Mouse (Mus musculus) hindbrain, embryonic 10.5 days (tissue): ENCODE measurements around the gene Pde1a. TPM values are rescaled to one million over a fixed set of nuclear protein-coding genes. Genes with fewer than 3 reads are reported as not detected.
"Not testable (repeated sequence)": the region's sequence is repeated elsewhere in the genome, so short reads cannot be mapped to it uniquely, and the experiment has no call there.

ENCODE experiments used
- DNase-seq: peaks from one replicate; pipeline ENCODE4 v3.0.0-alpha.2; 2017; ENCODE audit warnings: low spot score
- H3K27ac ChIP-seq: fragments of 300-500 bp; sonication (generic); 2 replicates; pipeline ENCODE4 v1.5.1; 2016; ENCODE audit warnings: mild to moderate bottlenecking, moderate library complexity
- H3K27me3 ChIP-seq: fragments of 300-500 bp; sonication (generic); 2 replicates; pipeline ENCODE4 v1.6.1; 2016; ENCODE audit warnings: mild to moderate bottlenecking; ENCODE audit not compliant: poor library complexity, insufficient read depth, severe bottlenecking
- H3K36me3 ChIP-seq: fragments of 300-500 bp; sonication (generic); 2 replicates; pipeline ENCODE4 v1.6.1; 2016; ENCODE audit warnings: mild to moderate bottlenecking, moderate library complexity
- H3K4me1 ChIP-seq: fragments of 300-500 bp; sonication (generic); replicated peaks from 2 replicates; pipeline ENCODE4 v1.6.1; 2016; ENCODE audit warnings: mild to moderate bottlenecking
- H3K4me3 ChIP-seq: fragments of 300-500 bp; sonication (generic); 2 replicates; pipeline ENCODE4 v1.5.1; 2016; ENCODE audit warnings: mild to moderate bottlenecking, moderate library complexity
- H3K9me3 ChIP-seq: fragments of 300-500 bp; sonication (generic); 2 replicates; pipeline ENCODE4 v1.6.1; 2016; ENCODE audit warnings: mild to moderate bottlenecking, moderate library complexity
- WGBS: fragments of 180-500 bp; shearing (Covaris S2); methylation state at CpG from one replicate; pipeline ENCODE4 v1.1.7; 2016; 5-methylcytosine and 5-hydroxymethylcytosine counted together
- polyA plus RNA-seq: library from polyadenylated mRNA; unstranded; fragments of >200 nt; fragmentation: Nextera tagmentation; extraction: Ambion mirVana; gene quantifications from 2 replicates; pipeline ENCODE4 v1.2.1, GENCODE M21; 2016

Gene Pde1a
- polyA plus RNA-seq, 1 experiment from 2014 or later = 0.55 TPM

GRCm38 (mm10) chr2:79901841-79902510, 227.3 kb downstream of the Pde1a start:
- WGBS = 87% methylated on average over 2 of the region's 2 CpGs
- Histone ChIP-seq H3K4me3 (no peak overlapping the region), H3K36me3 (no peaks in the 10 kb centered on the region), H3K27ac (no peak overlapping the region), H3K9me3 (no peaks in the 10 kb centered on the region), H3K4me1 (no peaks in the 10 kb centered on the region), H3K27me3 (no peaks in the 10 kb centered on the region)
- DNase-seq = no peak

GRCm38 (mm10) chr2:79898522-79898921, 230.7 kb downstream of the Pde1a start:
- no peaks in the 10 kb centered on the region for H3K36me3 ChIP-seq
- H3K4me1 ChIP-seq = no peaks in the 10 kb centered on the region
- no peaks in the 10 kb centered on the region for H3K27me3 ChIP-seq
- no peak for DNase-seq
- 79% methylated on average over 3 of the region's 3 CpGs for WGBS
- H3K27ac ChIP-seq = no peak overlapping the region
- no peaks in the 10 kb centered on the region for H3K9me3 ChIP-seq
- H3K4me3 ChIP-seq = no peak overlapping the region

GRCm38 (mm10) chr2:79892829-79893228, 236.4 kb downstream of the Pde1a start:
- H3K4me3 ChIP-seq = no peak overlapping the region
- 92% methylated on average over 1 of the region's 1 CpGs for WGBS
- H3K27ac ChIP-seq = no peak overlapping the region
- H3K27me3 ChIP-seq = no peaks in the 10 kb centered on the region
- no peaks in the 10 kb centered on the region for H3K36me3 ChIP-seq
- H3K4me1 ChIP-seq = no peaks in the 10 kb centered on the region
- DNase-seq = no peak
- no peaks in the 10 kb centered on the region for H3K9me3 ChIP-seq

GRCm38 (mm10) chr2:79891760-79892570, 237.3 kb downstream of the Pde1a start:
- WGBS = 84% methylated on average over 5 of the region's 5 CpGs
- no peaks in the 10 kb centered on the region for H3K27me3 ChIP-seq
- no peaks in the 10 kb centered on the region for H3K4me1 ChIP-seq
- no peaks in the 10 kb centered on the region for H3K9me3 ChIP-seq
- no peak for DNase-seq
- no peak overlapping the region for H3K4me3 ChIP-seq
- no peaks in the 10 kb centered on the region for H3K36me3 ChIP-seq
- H3K27ac ChIP-seq = no peak overlapping the region

- no peak for DNase-seq
- Histone ChIP-seq H3K27ac (no peak overlapping the region), H3K4me3 (no peak overlapping the region), H3K9me3 (no peaks in the 10 kb centered on the region), H3K27me3 (no peaks in the 10 kb centered on the region), H3K4me1 (no peaks in the 10 kb centered on the region), H3K36me3 (no peaks in the 10 kb centered on the region)
- 87% methylated on average over 8 of the region's 8 CpGs for WGBS
These were observed 238.5 kb downstream of the Pde1a start for GRCm38 (mm10) chr2:79890726-79891125.

- 85% methylated on average over 6 of the region's 6 CpGs for WGBS
- H3K4me3 ChIP-seq = no peak overlapping the region
- DNase-seq = no peak
- no peak overlapping the region for H3K27ac ChIP-seq
- no peaks in the 10 kb centered on the region for H3K36me3 ChIP-seq
- no peaks in the 10 kb centered on the region for H3K9me3 ChIP-seq
- H3K27me3 ChIP-seq = no peaks in the 10 kb centered on the region
- no peaks in the 10 kb centered on the region for H3K4me1 ChIP-seq
These were observed 245.5 kb downstream of the Pde1a start for GRCm38 (mm10) chr2:79883631-79884350.

DNA sequence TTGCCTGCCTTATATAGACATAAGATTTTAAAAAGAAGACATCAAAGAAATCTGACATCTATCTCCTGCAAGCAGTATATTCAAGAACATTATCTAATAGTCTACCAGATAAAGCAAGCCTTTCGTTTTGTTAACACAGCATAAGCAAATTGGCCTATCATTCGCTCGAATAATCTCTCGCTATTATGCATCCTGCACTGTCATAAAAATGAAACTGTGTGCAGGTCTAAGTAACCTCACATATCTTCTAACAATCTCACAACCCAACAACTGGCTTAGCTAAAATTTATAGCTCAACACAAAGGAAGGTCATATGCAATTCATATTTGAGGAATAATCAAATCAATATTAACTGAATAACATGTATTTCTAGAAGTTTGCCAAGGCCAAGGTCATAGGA, 246.0 kb downstream of the Pde1a start:
- Histone ChIP-seq H3K4me1 (no peaks in the 10 kb centered on the region), H3K27me3 (no peaks in the 10 kb centered on the region), H3K27ac (no peak overlapping the region), H3K9me3 (no peaks in the 10 kb centered on the region), H3K36me3 (no peaks in the 10 kb centered on the region), H3K4me3 (no peak overlapping the region)
- WGBS = 96% methylated on average over 4 of the region's 4 CpGs
- DNase-seq = no peak

DNA sequence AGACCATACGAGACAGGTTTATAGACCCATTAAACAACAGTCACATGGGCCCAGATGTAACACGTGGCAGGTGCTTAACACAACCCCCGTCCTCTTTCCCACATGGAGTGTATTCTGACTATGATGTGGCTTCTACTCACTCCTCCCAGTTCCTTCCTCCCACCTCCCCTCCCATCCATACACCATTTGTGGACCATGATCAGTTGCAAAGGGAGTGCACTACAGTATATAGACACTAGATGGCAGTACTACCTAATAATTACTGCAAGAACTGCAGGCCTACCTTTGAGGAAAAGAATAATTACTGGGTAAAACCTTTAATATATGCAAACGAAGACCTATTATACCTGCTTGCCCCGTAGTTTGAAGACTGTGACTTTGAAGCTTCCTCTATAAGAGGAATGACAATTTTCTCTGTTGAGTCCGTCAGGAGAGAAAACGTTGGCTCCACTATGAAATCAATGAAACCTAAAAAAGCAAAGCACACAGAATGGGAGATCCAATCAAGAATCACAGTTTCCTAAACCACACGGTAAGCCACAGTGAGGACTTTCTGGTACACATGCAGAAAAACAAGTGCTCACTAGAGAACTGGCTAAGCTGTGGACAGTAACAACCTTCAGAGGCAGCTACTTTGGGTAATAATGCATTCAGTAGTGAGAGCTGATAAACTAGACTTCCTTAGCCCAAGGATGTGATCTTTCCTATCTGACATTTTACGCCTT, 263.8 kb downstream of the Pde1a start:
- no peaks in the 10 kb centered on the region for H3K27me3 ChIP-seq
- H3K4me1 ChIP-seq = no peaks in the 10 kb centered on the region
- 47% methylated on average over 9 of the region's 9 CpGs for WGBS
- H3K36me3 ChIP-seq = no peaks in the 10 kb centered on the region
- DNase-seq = peak; percentile 7
- H3K9me3 ChIP-seq = no peaks in the 10 kb centered on the region
- H3K4me3 ChIP-seq = no peak overlapping the region
- no peak overlapping the region for H3K27ac ChIP-seq

DNA sequence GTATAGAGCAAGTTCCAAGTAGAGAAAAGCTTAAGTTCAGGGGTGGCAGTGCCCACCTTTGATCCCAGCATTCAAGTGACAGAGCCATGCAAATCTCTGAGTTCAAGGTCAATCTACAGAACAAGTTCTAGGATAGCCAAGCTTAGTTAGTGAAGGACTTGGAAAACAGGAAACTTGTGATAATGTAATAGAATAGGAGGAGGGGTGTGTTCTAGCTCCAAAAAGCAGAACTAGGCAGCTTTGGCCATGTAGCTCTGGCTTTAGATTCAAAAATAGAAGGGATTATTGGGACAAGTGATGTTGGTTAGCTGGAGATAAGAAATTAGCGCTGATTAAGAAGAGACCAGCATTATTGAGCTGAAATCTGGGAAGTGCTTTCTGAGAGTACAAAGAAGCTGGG, 272.4 kb downstream of the Pde1a start:
- H3K27me3 ChIP-seq = no peaks in the 10 kb centered on the region
- H3K36me3 ChIP-seq = no peaks in the 10 kb centered on the region
- no peak overlapping the region for H3K27ac ChIP-seq
- 92% methylated on average over 1 of the region's 1 CpGs for WGBS
- H3K9me3 ChIP-seq = no peaks in the 10 kb centered on the region
- H3K4me1 ChIP-seq = no peaks in the 10 kb centered on the region; the same call in 1 of the 2 replicates
- H3K4me3 ChIP-seq = no peak overlapping the region
- DNase-seq = no peak

DNA sequence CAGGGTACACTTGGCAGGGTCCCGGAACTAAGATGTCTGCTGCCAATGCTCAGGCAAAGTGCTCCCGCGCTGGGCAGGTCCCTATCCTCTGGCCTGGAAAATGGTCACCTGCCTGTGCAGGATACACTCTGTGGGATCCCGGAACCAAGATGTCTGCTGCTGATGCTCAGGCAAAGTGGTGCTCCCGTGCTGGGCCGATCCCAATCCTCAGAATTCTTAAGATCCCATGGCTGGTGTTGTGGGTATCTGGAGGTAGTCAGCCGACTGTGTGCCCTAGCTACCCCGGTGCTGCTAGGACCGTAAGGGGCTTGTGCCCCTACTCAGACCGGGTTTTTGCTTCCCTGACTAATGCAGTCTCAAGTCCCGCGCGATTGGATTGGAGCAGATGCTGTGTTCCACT, 281.9 kb downstream of the Pde1a start:
- DNase-seq, H3K36me3 ChIP-seq, H3K4me1 ChIP-seq, H3K9me3 ChIP-seq, H3K4me3 ChIP-seq, H3K27me3 ChIP-seq, H3K27ac ChIP-seq: not testable (repeated sequence)
- 89% methylated on average over 13 of the region's 13 CpGs for WGBS

DNA sequence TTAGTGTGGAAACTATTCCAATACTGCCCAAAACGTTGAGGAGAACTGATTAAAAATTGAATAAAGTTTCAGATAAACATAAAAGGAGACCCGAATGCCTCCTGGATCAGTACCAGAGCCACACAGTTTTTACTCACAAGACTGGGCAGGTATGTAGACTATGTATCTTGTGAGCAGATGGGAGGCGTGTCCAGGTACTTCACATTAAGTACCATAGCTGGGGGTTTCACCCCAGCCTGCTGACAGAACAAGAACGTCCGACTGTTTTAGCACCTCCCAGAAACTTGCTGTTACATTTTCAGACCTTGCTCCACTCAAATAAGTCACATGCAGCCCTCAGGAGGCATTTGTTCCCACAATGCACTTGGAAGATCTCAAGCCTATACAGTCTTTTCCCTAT, 289.7 kb downstream of the Pde1a start:
- 85% methylated on average over 5 of the region's 5 CpGs for WGBS
- H3K4me3 ChIP-seq = no peak overlapping the region
- no peak overlapping the region for H3K27ac ChIP-seq
- H3K36me3 ChIP-seq = no peaks in the 10 kb centered on the region
- H3K4me1 ChIP-seq = no peaks in the 10 kb centered on the region
- DNase-seq = no peak
- H3K9me3 ChIP-seq = no peaks in the 10 kb centered on the region
- no peaks in the 10 kb centered on the region for H3K27me3 ChIP-seq

- Histone ChIP-seq H3K27me3 (no peaks in the 10 kb centered on the region), H3K4me1 (no peaks in the 10 kb centered on the region), H3K4me3 (no peak overlapping the region), H3K36me3 (no peaks in the 10 kb centered on the region), H3K9me3 (no peaks in the 10 kb centered on the region), H3K27ac (no peak overlapping the region)
- DNase-seq = no peak
- 85% methylated on average over 6 of the region's 6 CpGs for WGBS
These were observed 290.2 kb downstream of the Pde1a start for GRCm38 (mm10) chr2:79839090-79839489.
